Mouse (Mus musculus): ENCODE data around the gene Ctse. TPM values are rescaled to one million over a fixed set of nuclear protein-coding genes. Genes with fewer than 3 reads are reported as not detected.

Ctse gene
- total and polyA plus RNA-seq, 3 experiments = 55.2 to 92.7 TPM; not detected in 1

DNA sequence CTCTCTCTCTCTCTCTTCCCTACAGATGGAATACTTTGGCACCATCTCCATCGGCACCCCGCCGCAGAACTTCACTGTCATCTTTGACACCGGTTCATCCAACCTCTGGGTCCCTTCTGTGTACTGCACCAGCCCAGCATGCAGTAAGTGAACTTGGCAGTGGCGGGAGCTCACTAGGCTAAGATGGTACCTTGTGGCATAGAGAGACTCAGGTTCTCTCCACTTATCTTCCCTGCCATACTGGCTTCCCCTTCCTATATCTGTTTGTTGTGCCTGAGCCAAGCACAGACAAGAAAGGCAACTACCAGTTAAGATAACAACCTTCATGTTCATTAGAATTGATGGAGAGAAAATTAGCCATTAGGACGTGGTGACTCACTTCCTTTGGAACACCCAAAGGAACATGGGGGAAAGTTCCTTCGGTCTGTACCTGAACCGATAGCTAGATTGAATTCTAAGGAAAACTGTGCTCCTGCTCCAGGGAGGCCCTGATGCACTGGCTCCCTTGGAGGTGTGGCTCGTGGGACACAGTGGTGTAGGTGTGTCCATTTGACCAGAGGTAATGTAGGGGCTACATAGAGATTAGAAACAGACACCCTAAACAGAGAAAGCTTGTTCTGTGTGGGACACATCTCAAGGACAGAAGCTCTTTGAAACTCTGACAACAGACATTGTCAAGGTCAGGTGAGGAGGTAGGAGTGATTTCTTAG is 25.3 kb downstream of the Ctse start:
- peak; percentile 80 for DNase-seq (ENCODE audit: low read depth, low spot score)
- H3K4me1 ChIP-seq (ENCODE audit: control insufficient read depth in 1 of 2, insufficient read depth in 2 of 2, low read length in 2 of 2) = peaks cover 8 to 20% of the 10 kb centered on the region in 2 experiments
- no peaks in the 10 kb centered on the region for H3K79me2 ChIP-seq (ENCODE audit: control insufficient read depth, insufficient read depth, low read length, poor library complexity)
- no peaks in the 10 kb centered on the region for H3K9me3 ChIP-seq (replicated peaks; ENCODE audit: insufficient read depth, low read length)
- no peak overlapping the region for H3K4me3 ChIP-seq (ENCODE audit: control insufficient read depth in 1 of 2, insufficient read depth in 1 of 2, low read depth in 2 of 2, low read length in 2 of 2)
- H3K9ac ChIP-seq (ENCODE audit: control insufficient read depth, low read depth, low read length, poor library complexity, severe bottlenecking) = no peak overlapping the region
- H3K36me3 ChIP-seq (ENCODE audit: control insufficient read depth in 1 of 2, insufficient read depth in 2 of 2, low read length in 2 of 2) = peaks cover 1 to 16% of the 10 kb centered on the region in 2 experiments
- no peaks in the 10 kb centered on the region for H3K27me3 ChIP-seq (ENCODE audit: control insufficient read depth in 1 of 2, insufficient read depth in 2 of 2, low read length in 2 of 2)
- H3K27ac ChIP-seq (ENCODE audit: control insufficient read depth, low read depth, low read length) = peak overlapping the region; percentile 73
- TF ChIP-seq GATA1 (IDR thresholded peaks at IDR 0.05; ENCODE audit: low read depth, low read length) (peak; percentile 94), CHD1 (IDR thresholded peaks at IDR 0.05; ENCODE audit: low read depth, low read length) (no peak), ETS1 (IDR thresholded peaks at IDR 0.05; ENCODE audit: low read depth, low read length) (peak; percentile 84), KAT2A (conservative IDR thresholded peaks at IDR 0.05; ENCODE audit: low read depth, low read length) (no peak), RCOR1 (IDR thresholded peaks at IDR 0.05; ENCODE audit: low read depth, low read length) (peak; percentile 72; the same call in 1 of the 2 replicates), SMC3 (IDR thresholded peaks at IDR 0.05; ENCODE audit: low read depth, low read length) (no peak), CTCF (IDR thresholded peaks at IDR 0.05 in 2 of 3, conservative IDR thresholded peaks at IDR 0.05 in 1 of 3; ENCODE audit: control insufficient read depth in 1 of 3, insufficient read depth in 1 of 3, low read depth in 2 of 3, low read length in 3 of 3, poor library complexity in 1 of 3, severe bottlenecking in 1 of 3) (no peak), EP300 (IDR thresholded peaks at IDR 0.05; ENCODE audit: low read depth in 1 of 2, low read length in 2 of 2) (peak; percentile 91 to 93), MXI1 (IDR thresholded peaks at IDR 0.05; ENCODE audit: low read depth, low read length) (no peak), USF2 (IDR thresholded peaks at IDR 0.05; ENCODE audit: borderline replicate concordance in 1 of 2, insufficient read depth in 1 of 2, low read depth in 1 of 2, low read length in 2 of 2) (no peak), USF1 (IDR thresholded peaks at IDR 0.05; ENCODE audit: low read depth, low read length) (no peak), TCF12 (IDR thresholded peaks at IDR 0.05; ENCODE audit: low read depth, low read length) (peak; percentile 90), ELF1 (IDR thresholded peaks at IDR 0.05; ENCODE audit: low read depth, low read length) (0 out of 2 replicates have a peak, but pooled peaks have one; percentile 10), POLR2AphosphoS5 (IDR thresholded peaks at IDR 0.05; ENCODE audit: borderline replicate concordance, low read depth, low read length) (no peak), MAFK (IDR thresholded peaks at IDR 0.05; ENCODE audit: borderline replicate concordance, low read depth, low read length) (no peak; the same call in 1 of the 2 replicates), UBTF (IDR thresholded peaks at IDR 0.05; ENCODE audit: borderline replicate concordance, insufficient read depth, low read depth, low read length) (no peak), MEF2A (IDR thresholded peaks at IDR 0.05; ENCODE audit: extremely low read depth, insufficient replicate concordance, low read depth, low read length, poor library complexity, severe bottlenecking) (no peak), GABPA (IDR thresholded peaks at IDR 0.05; ENCODE audit: low read depth, low read length) (no peak), JUND (IDR thresholded peaks at IDR 0.05; ENCODE audit: low read depth, low read length) (peak; percentile 53; the same call in 1 of the 2 replicates), POLR2A (IDR thresholded peaks at IDR 0.05; ENCODE audit: control insufficient read depth in 1 of 2, insufficient read depth in 1 of 2, low read depth in 1 of 2, low read length in 2 of 2, poor library complexity in 1 of 2) (no peak), TBP (IDR thresholded peaks at IDR 0.05; ENCODE audit: low read depth, low read length) (no peak), ZMIZ1 (IDR thresholded peaks at IDR 0.05; ENCODE audit: low read depth, low read length) (no peak), ZC3H11A (IDR thresholded peaks at IDR 0.05; ENCODE audit: low read depth, low read length) (no peak), MAX (IDR thresholded peaks at IDR 0.05; ENCODE audit: low read length) (no peak; the same call in 1 of the 2 replicates), TAL1 (IDR thresholded peaks at IDR 0.05; ENCODE audit: low read length) (peak; percentile 72), BHLHE40 (IDR thresholded peaks at IDR 0.05; ENCODE audit: borderline replicate concordance, low read depth, low read length) (no peak), MAZ (IDR thresholded peaks at IDR 0.05; ENCODE audit: low read depth, low read length) (no peak), E2F4 (IDR thresholded peaks at IDR 0.05; ENCODE audit: borderline replicate concordance, low read depth, low read length) (no peak), HCFC1 (IDR thresholded peaks at IDR 0.05; ENCODE audit: low read depth, low read length) (no peak), NELFE (IDR thresholded peaks at IDR 0.05; ENCODE audit: low read depth, low read length) (no peak), RAD21 (IDR thresholded peaks at IDR 0.05; ENCODE audit: low read depth, low read length) (no peak), MYC (IDR thresholded peaks at IDR 0.05; ENCODE audit: low read depth, low read length) (0 out of 2 replicates have a peak, but pooled peaks have one; percentile 20), NRF1 (IDR thresholded peaks at IDR 0.05; ENCODE audit: insufficient read depth, low read depth, low read length, poor library complexity, severe bottlenecking) (no peak), MYB (IDR thresholded peaks at IDR 0.05; ENCODE audit: low read depth, low read length) (peak; percentile 37; the same call in 1 of the 2 replicates), ZKSCAN1 (IDR thresholded peaks at IDR 0.05; ENCODE audit: low read depth, low read length) (no peak), ZNF384 (IDR thresholded peaks at IDR 0.05; ENCODE audit: low read depth, low read length) (no peak)

Data from MEL (cell line).